Mouse (Mus musculus) v-Abl transformed pro-B cells (cell line): ENCODE results near the gene Mid1.

Source experiments
- in situ Hi-C, 2 experiments: fragments of 400-800 bp; cut with MboI; formaldehyde crosslinking; loops; one replicate each; pipeline ENCODE4 v1.15.1; 2025; ENCODE audit not compliant: unreplicated experiment in 2 of 2

The Mid1 gene

GRCm38 (mm10) chrX:169881253-169882219 lies 196.5 kb downstream of the Mid1 start:
- in situ Hi-C loops: no loop called here

DNA sequence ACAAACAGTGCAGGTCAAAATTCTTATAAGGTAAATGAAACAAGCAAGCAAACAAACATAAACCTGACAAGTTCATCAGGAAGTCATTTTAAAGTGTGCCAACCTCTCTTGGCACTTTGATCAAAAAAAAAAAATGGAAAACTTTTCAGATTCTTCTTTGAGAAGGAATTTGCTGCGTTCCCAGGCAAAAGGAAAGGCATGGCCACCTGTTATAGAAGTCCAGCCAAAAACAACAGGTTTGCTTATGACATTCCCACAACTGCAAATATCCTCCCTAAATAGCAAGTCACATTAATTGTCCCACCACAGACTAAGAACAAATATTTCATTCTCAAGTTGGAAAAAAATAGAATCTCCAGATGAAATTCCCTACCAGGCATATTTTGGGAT lies 197.2 kb downstream of the Mid1 start:
- in situ Hi-C loops: no loop called here

GRCm38 (mm10) chrX:169883536-169884272 lies 198.7 kb downstream of the Mid1 start:
- in situ Hi-C loops: no loop called here

GRCm38 (mm10) chrX:169890541-169890940 lies 205.5 kb downstream of the Mid1 start:
- in situ Hi-C loops: no loop called here

- in situ Hi-C loops: no loop called here
Observed at GRCm38 (mm10) chrX:169892100-169892499, 207.1 kb downstream of the Mid1 start.

DNA sequence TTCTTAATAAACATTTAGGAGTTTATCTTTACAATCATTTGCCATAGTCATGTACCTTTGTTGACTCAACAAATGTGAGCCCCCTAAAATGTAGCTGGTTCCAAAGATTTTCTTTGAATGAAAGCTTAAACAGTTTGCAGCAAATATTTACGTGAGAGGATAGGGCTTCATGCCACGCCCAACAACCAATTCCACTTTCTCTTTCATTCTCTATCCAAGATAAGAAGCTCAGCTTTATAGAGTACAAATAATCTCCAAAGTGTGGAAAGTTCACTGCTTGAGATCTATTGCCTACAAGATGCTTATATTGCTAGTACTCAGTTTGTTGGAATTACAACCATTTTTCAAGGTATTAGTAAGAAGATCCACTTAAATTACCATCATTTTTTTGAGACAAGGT lies 207.6 kb downstream of the Mid1 start:
- in situ Hi-C loops: no loop called here

GRCm38 (mm10) chrX:169899227-169899950 lies 214.4 kb downstream of the Mid1 start:
- in situ Hi-C loops: no loop called here

DNA sequence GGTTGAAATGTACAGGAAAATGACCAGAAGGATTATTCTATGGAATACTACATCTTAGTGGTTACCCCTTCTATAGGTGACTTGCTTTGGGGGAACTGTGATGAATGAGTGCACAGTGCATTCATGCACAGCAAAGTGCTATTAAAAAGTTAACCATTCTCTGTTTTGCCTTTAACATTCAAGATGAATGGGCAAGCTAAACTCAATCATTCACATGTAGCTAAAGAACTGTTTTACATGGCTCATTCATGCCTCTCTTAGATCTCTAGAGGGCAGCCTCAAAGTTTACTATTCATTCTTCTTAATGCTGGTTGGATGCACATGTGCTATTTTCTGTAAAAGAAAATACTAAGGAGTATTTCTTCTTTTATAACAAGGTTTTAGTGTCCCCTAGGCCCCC lies 217.9 kb downstream of the Mid1 start:
- in situ Hi-C loops: no loop called here

DNA sequence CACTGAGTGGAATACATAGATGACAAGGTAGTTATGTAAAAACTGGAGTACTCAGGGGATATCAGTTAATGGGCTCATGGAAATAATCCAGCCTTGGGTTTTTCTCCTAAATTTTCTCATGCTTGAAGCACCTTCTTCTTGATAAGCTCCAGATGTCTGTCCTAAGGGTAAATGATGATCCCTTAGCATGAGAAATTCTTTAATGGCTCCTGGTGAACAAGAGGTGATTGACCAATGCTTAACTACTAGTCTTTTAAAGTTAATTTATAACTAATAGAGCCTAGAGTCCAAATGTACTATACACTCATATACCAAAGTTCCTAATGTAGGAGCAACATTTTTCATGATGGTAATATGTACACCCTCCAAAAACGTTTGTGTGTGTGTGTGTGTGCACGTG lies 218.7 kb downstream of the Mid1 start:
- in situ Hi-C loops: no loop called here

- in situ Hi-C loops: no loop called here
Observed at GRCm38 (mm10) chrX:169906054-169906508, 221.1 kb downstream of the Mid1 start.

- in situ Hi-C loops: no loop called here
Observed at GRCm38 (mm10) chrX:169909898-169910297, 224.9 kb downstream of the Mid1 start.

DNA sequence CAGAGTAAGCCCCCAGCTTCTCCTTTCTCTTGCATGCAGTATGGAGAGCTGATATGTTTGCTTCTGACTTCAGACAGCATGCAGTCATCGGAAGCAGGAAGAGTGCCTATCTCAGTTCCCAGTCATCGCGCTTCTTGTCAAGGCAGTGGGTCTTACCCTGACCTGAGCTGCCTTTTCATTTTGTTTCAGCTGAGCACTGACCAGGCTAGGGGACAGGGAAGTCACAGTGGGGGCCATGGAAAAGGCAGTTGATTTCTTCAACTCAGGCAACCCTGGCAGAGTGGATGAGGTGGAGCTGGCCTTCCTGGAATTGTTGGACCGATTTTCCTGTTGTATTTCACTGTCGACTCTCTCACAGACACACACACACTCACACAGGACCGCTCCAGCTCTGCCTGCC lies 230.7 kb downstream of the Mid1 start:
- in situ Hi-C loops: no loop called here

DNA sequence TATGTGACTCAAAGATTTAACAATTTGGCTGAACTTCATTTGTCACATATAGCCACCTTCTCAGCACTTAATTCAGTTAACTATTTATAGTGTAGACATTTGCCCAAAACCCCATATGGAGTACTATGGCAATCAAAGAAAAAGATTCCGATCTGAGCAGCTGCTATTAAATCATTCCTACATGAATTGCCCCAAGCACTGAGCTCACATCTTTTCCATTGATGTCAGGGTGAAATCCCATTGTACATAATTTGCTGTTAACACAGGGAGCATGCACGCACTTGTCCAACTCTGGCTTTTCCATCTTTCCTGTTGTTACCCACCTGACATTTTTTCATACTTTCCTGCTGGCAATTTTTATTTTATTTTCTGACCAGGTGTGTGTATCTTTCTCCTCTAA lies 237.5 kb downstream of the Mid1 start:
- in situ Hi-C loops: no loop called here

DNA sequence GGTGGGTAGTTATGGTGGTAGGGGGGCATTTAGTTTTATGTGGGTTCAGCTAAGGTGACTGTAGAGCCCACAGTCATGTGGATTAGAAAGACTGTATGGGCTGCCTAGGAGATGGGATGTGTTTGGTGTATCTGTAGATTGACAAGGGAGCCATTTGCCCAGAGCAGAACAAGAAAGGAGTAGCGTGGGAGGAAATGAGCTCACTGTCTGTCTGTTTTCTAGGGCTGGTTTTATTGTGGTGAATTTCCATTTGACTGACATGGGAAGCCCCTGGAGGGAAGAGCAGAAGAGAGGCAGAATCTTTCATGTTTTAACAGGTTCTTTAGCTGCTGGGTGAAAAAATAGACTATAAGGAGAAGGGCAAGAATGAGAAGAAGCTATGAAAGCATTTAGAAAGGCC lies 238.4 kb downstream of the Mid1 start:
- in situ Hi-C loops: no loop called here

GRCm38 (mm10) chrX:169925600-169925999 lies 240.6 kb downstream of the Mid1 start:
- in situ Hi-C loops: no loop called here

DNA sequence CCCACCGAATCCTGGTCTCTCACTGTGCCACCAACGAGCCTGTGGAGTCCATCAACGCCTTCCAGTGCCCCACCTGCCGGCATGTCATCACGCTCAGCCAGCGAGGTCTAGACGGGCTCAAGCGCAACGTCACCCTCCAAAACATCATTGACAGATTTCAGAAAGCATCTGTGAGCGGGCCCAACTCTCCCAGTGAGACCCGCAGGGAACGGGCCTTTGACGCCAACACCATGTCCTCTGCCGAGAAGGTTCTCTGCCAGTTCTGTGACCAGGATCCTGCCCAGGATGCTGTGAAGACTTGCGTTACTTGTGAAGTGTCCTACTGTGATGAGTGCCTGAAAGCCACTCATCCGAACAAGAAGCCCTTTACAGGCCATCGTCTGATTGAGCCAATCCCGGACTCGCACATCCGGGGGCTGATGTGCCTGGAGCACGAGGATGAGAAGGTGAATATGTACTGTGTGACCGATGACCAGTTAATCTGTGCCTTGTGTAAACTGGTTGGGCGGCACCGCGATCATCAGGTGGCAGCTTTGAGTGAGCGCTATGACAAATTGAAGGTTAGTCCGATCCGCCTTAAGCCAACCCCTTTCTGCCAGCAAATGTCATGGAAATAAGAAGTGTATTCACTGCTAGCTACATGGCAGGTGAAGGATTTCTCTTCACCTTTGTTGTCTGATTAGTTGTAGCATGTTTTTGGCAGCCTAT lies 242.3 kb downstream of the Mid1 start:
- in situ Hi-C loops: no loop called here

- in situ Hi-C loops: no loop called here
Observed at GRCm38 (mm10) chrX:169930868-169931267, 245.9 kb downstream of the Mid1 start.

DNA sequence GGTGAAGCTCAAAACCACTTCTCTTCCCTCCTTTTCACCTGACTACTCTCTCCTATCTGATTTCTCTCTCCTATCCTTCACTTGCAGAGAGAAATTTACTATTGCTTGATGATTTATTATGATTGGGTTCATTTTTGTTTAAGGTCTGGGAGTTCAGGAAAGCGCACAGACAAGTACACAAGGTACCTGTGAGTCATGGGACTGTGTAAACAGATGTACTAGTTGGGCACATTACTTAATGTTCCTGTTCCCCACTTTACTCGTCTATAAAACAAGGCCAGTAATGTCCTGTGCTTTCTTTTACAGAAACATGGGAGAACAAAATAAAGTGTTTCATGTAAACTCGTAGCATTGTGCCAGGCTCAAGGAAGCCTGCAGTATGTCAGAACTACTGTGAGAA lies 248.2 kb downstream of the Mid1 start:
- in situ Hi-C loops: no loop called here

DNA sequence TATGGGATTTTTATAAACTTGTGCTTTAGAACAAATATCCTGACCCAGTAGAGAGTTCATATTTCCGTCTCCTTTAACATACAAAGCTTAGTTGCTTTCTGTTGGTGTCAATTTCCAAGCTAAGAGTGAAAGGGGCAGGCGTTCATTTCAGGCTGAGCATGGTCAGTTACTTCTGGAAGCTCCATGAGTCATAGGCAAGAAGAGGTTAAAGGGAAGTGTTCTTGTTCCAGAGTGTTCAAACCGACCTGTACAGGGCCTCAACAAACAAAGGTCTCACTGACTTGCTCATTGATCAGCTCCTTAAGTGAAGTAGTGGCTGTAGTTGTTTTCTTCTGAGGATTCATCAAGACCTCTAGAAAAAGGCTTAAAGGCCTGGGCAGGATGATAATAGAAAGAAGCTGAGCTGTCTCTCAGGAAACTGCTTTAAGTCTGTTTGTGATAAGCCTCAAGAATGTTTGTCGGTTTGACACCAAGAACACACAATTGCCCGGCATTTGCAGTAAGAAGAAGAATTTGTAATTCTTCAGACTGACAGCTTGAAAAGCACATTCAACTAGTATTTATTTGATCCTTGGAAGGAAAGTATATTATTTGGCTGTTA lies 252.2 kb downstream of the Mid1 start:
- in situ Hi-C loops: no loop called here

DNA sequence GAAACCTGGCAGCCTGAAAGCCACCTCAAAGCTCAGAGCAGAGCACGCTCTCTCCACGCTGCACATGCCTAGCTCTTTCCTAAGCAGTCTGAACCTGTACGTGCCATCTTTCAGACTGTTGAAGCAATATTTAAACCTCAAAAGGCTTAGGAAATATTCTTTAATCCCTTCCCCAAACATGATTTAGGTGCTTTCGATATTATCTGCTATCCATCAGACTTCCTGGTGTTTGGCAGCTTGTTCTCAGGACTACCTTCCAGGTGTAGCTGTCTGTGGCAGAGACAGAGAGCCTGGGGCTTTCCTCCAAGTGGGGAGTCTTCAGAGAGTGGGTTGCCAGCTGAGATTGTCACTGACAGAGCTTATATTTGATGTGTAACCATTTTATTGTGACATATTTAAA lies 255.5 kb downstream of the Mid1 start:
- in situ Hi-C loops: no loop called here
